Mouse (Mus musculus) right cerebral cortex, postnatal 25 days (tissue): ENCODE results near the gene Atp7a.
"Not testable (repeated sequence)": the region's sequence is repeated elsewhere in the genome, so short reads cannot be mapped to it uniquely, and the experiment has no call there.

Experiments used
- DNase-seq: peaks from one replicate; pipeline ENCODE4 v3.0.0; 2022

Gene Atp7a

GRCm38 (mm10) chrX:106026418-106027342, at the start of gene Atp7a:
Gene Atp7a (plus strand): TSS chrX:106027276.
- peak; percentile 89 for DNase-seq

GRCm38 (mm10) chrX:106001605-106002004, 25.5 kb upstream of the Atp7a start:
- DNase-seq = no peak

GRCm38 (mm10) chrX:106010762-106011161, 16.3 kb upstream of the Atp7a start:
- no peak for DNase-seq

- peak; percentile 70 for DNase-seq
Measured at GRCm38 (mm10) chrX:106011465-106012159, 15.5 kb upstream of the Atp7a start, which contains the start of gene Magt1. Gene Magt1 (minus strand): TSS chrX:106011906.

- no peak for DNase-seq
Measured at GRCm38 (mm10) chrX:106012559-106012958, 14.5 kb upstream of the Atp7a start.

GRCm38 (mm10) chrX:106013217-106013616, 13.9 kb upstream of the Atp7a start:
- DNase-seq = no peak

- not testable (repeated sequence) for DNase-seq
Measured at GRCm38 (mm10) chrX:106014741-106015377, 12.2 kb upstream of the Atp7a start.

GRCm38 (mm10) chrX:106015571-106016322, 11.3 kb upstream of the Atp7a start, which contains the start of gene Cox7b:
Gene Cox7b (plus strand): TSS chrX:106015700.
- DNase-seq = peak; percentile 65

- no peak for DNase-seq
Measured at GRCm38 (mm10) chrX:106017102-106017501, 10.0 kb upstream of the Atp7a start.

- no peak for DNase-seq
Measured at GRCm38 (mm10) chrX:106017516-106017915, 9.6 kb upstream of the Atp7a start.

GRCm38 (mm10) chrX:106027343-106027674, 233 bp downstream of the Atp7a start:
- DNase-seq = no peak

- no peak for DNase-seq
Measured at GRCm38 (mm10) chrX:106030176-106030575, 3.1 kb downstream of the Atp7a start.

GRCm38 (mm10) chrX:106031124-106031523, 4.0 kb downstream of the Atp7a start:
- no peak for DNase-seq

GRCm38 (mm10) chrX:106035727-106036126, 8.7 kb downstream of the Atp7a start:
- DNase-seq = no peak

GRCm38 (mm10) chrX:106037185-106037752, 10.2 kb downstream of the Atp7a start:
- DNase-seq = no peak

- DNase-seq = no peak
Measured at GRCm38 (mm10) chrX:106043863-106044617, 17.0 kb downstream of the Atp7a start.

- DNase-seq = no peak
Measured at GRCm38 (mm10) chrX:106045455-106045854, 18.4 kb downstream of the Atp7a start.

- DNase-seq = no peak
Measured at GRCm38 (mm10) chrX:106045928-106046327, 18.9 kb downstream of the Atp7a start.

GRCm38 (mm10) chrX:106048191-106048590, 21.1 kb downstream of the Atp7a start:
- no peak for DNase-seq

GRCm38 (mm10) chrX:106077858-106078257, 50.8 kb downstream of the Atp7a start:
- not testable (repeated sequence) for DNase-seq

- DNase-seq = peak; percentile 7
Measured at GRCm38 (mm10) chrX:106080811-106081443, 53.9 kb downstream of the Atp7a start.
